Mouse (Mus musculus) MEL (cell line): ENCODE measurements around the gene Wdr82. TPM values are rescaled to one million over a fixed set of nuclear protein-coding genes. Genes with fewer than 3 reads are reported as not detected.
A peak's percentile ranks its signal among the peaks of the same experiment; 100 is the strongest.

Experiments
- DNase-seq: peaks from one replicate; pipeline ENCODE4 v3.0.0; 2011; ENCODE audit warnings: low read depth, low spot score
- H3K27ac ChIP-seq: 2 replicates; pipeline ENCODE4 v1.5.1; 2012; ENCODE audit warnings: low read depth, mild to moderate bottlenecking, control low read depth, low read length, moderate library complexity; ENCODE audit not compliant: control insufficient read depth
- H3K27me3 ChIP-seq, 2 experiments: fragments of 150-350 bp in 1 of 2; sonication (generic) in 1 of 2; 2 replicates each; pipeline ENCODE4 v1.6.1; 2012; ENCODE audit warnings: low read length in 2 of 2, mild to moderate bottlenecking in 2 of 2, improper control_type of control experiment in 1 of 2, moderate library complexity in 1 of 2; ENCODE audit not compliant: insufficient read depth in 2 of 2, control insufficient read depth in 1 of 2
- H3K36me3 ChIP-seq, 2 experiments: 2 replicates each; pipeline ENCODE4 v1.6.1; 2012 to 2014; ENCODE audit warnings: low read length in 2 of 2, improper control_type of control experiment in 1 of 2, inconsistent platforms in 1 of 2, mild to moderate bottlenecking in 1 of 2; ENCODE audit not compliant: insufficient read depth in 2 of 2, control insufficient read depth in 1 of 2
- H3K4me1 ChIP-seq, 2 experiments: fragments of 150-350 bp in 1 of 2; sonication (generic) in 1 of 2; 2 replicates each; pipeline ENCODE4 v1.6.1; 2012; ENCODE audit warnings: low read length in 2 of 2, improper control_type of control experiment in 1 of 2, mild to moderate bottlenecking in 1 of 2; ENCODE audit not compliant: insufficient read depth in 2 of 2, control insufficient read depth in 1 of 2
- H3K4me3 ChIP-seq, 2 experiments: fragments of 150-350 bp in 1 of 2; sonication (generic) in 1 of 2; 2 replicates each; pipeline ENCODE4 v1.5.1; 2012; ENCODE audit warnings: low read depth in 2 of 2, low read length in 2 of 2, mild to moderate bottlenecking in 2 of 2, moderate library complexity in 2 of 2, control low read depth in 1 of 2, improper control_type of control experiment in 1 of 2; ENCODE audit not compliant: control insufficient read depth in 1 of 2, insufficient read depth in 1 of 2
- H3K79me2 ChIP-seq: 2 replicates; pipeline ENCODE4 v1.6.1; 2012; ENCODE audit warnings: mild to moderate bottlenecking, low read length, moderate library complexity; ENCODE audit not compliant: control insufficient read depth, poor library complexity, insufficient read depth
- H3K9ac ChIP-seq: 2 replicates; pipeline ENCODE4 v1.6.1; 2012; ENCODE audit warnings: low read depth, mild to moderate bottlenecking, control low read depth, low read length, moderate library complexity; ENCODE audit not compliant: control insufficient read depth, poor library complexity, severe bottlenecking
- H3K9me3 ChIP-seq: fragments of 150-350 bp; sonication (generic); replicated peaks from 2 replicates; pipeline ENCODE4 v1.6.1; 2012; ENCODE audit warnings: mild to moderate bottlenecking, low read length, improper control_type of control experiment, moderate library complexity; ENCODE audit not compliant: insufficient read depth
- CHD2 ChIP-seq: IDR thresholded peaks from 2 replicates; pipeline ENCODE4 v1.6.1; 2011; ENCODE audit warnings: low read length, improper control_type of control experiment
- CTCF ChIP-seq, 3 experiments: IDR thresholded peaks in 2 of 3; conservative IDR thresholded peaks in 1 of 3; 2 replicates each; pipeline ENCODE4 v1.5.1; 2011 to 2012; ENCODE audit warnings: low read length in 3 of 3, low read depth in 2 of 3, mild to moderate bottlenecking in 2 of 3, improper control_type of control experiment in 1 of 3, inconsistent platforms in 1 of 3, mixed read lengths in 1 of 3, moderate library complexity in 1 of 3; ENCODE audit not compliant: control insufficient read depth in 1 of 3, insufficient read depth in 1 of 3, poor library complexity in 1 of 3, severe bottlenecking in 1 of 3
- GABPA ChIP-seq: IDR thresholded peaks from 2 replicates; pipeline ENCODE4 v1.6.1; 2012; ENCODE audit warnings: low read depth, mild to moderate bottlenecking, inconsistent platforms, low read length, improper control_type of control experiment, moderate library complexity
- JUND ChIP-seq: IDR thresholded peaks from 2 replicates; pipeline ENCODE4 v1.6.1; 2011; ENCODE audit warnings: low read depth, mild to moderate bottlenecking, improper control_type of control experiment, low read length
- MAFK ChIP-seq: IDR thresholded peaks from 2 replicates; pipeline ENCODE4 v1.6.1; 2011; ENCODE audit warnings: low read depth, mild to moderate bottlenecking, low read length, improper control_type of control experiment, borderline replicate concordance
- MAX ChIP-seq: IDR thresholded peaks from 2 replicates; pipeline ENCODE4 v1.6.1; 2011; ENCODE audit warnings: low read length, improper control_type of control experiment
- MAZ ChIP-seq: IDR thresholded peaks from 2 replicates; pipeline ENCODE4 v1.6.1; 2012; ENCODE audit warnings: low read depth, mild to moderate bottlenecking, inconsistent platforms, low read length, improper control_type of control experiment
- MEF2A ChIP-seq: IDR thresholded peaks from 2 replicates; pipeline ENCODE4 v1.6.1; 2014; ENCODE audit warnings: low read depth, mild to moderate bottlenecking, inconsistent platforms, low read length, improper control_type of control experiment; ENCODE audit not compliant: poor library complexity, insufficient replicate concordance, severe bottlenecking; ENCODE audit errors: extremely low read depth
- MYB ChIP-seq: IDR thresholded peaks from 2 replicates; pipeline ENCODE4 v1.6.1; 2011; ENCODE audit warnings: mild to moderate bottlenecking, low read depth, low read length, improper control_type of control experiment
- RAD21 ChIP-seq: IDR thresholded peaks from 2 replicates; pipeline ENCODE4 v1.6.1; 2011; ENCODE audit warnings: mild to moderate bottlenecking, low read depth, low read length, improper control_type of control experiment
- RCOR1 ChIP-seq: IDR thresholded peaks from 2 replicates; pipeline ENCODE4 v1.6.1; 2012; ENCODE audit warnings: low read depth, mild to moderate bottlenecking, inconsistent platforms, low read length, improper control_type of control experiment
- SIN3A ChIP-seq: IDR thresholded peaks from 2 replicates; pipeline ENCODE4 v1.6.1; 2012; ENCODE audit warnings: low read length, improper control_type of control experiment, inconsistent platforms
- SMC3 ChIP-seq: IDR thresholded peaks from 2 replicates; pipeline ENCODE4 v1.6.1; 2011; ENCODE audit warnings: low read depth, low read length, improper control_type of control experiment
- TAL1 ChIP-seq: IDR thresholded peaks from 2 replicates; pipeline ENCODE4 v1.6.1; 2012; ENCODE audit warnings: mild to moderate bottlenecking, inconsistent platforms, low read length, moderate library complexity, mixed read lengths
- TBP ChIP-seq: IDR thresholded peaks from 2 replicates; pipeline ENCODE4 v1.8.0; 2011; ENCODE audit warnings: low read depth, low read length, improper control_type of control experiment
- UBTF ChIP-seq: IDR thresholded peaks from 2 replicates; pipeline ENCODE4 v1.6.1; 2012; ENCODE audit warnings: low read depth, mild to moderate bottlenecking, inconsistent platforms, low read length, improper control_type of control experiment, moderate library complexity, borderline replicate concordance; ENCODE audit not compliant: insufficient read depth
- ZKSCAN1 ChIP-seq: IDR thresholded peaks from 2 replicates; pipeline ENCODE4 v1.6.1; 2012; ENCODE audit warnings: low read depth, mild to moderate bottlenecking, inconsistent platforms, low read length, improper control_type of control experiment, moderate library complexity
- ZMIZ1 ChIP-seq: IDR thresholded peaks from 2 replicates; pipeline ENCODE4 v1.6.1; 2012; ENCODE audit warnings: low read depth, mild to moderate bottlenecking, inconsistent platforms, low read length, improper control_type of control experiment, moderate library complexity
- ZNF384 ChIP-seq: IDR thresholded peaks from 2 replicates; pipeline ENCODE4 v1.6.1; 2012; ENCODE audit warnings: low read depth, mild to moderate bottlenecking, inconsistent platforms, low read length, improper control_type of control experiment
- polyA plus RNA-seq, 2 experiments: library from polyadenylated mRNA; stranded (reverse) in 1 of 2; unstranded in 1 of 2; fragments of >175 nt in 1 of 2; fragments of >200 nt in 1 of 2; gene quantifications; 2 replicates each; pipeline versions ENCODE4 v1.2.1 to v1.2.4; 2012; ENCODE audit warnings: low replicate concordance in 2 of 2, low read depth in 1 of 2; ENCODE audit not compliant: insufficient read length in 2 of 2, insufficient read depth in 1 of 2, missing spikeins in 1 of 2
- total RNA-seq: library from RNA; depleted of rRNA; stranded (reverse); fragments of 300-350 nt; gene quantifications from 2 replicates; pipeline ENCODE4 v1.2.3, GENCODE M21; 2012

Gene Wdr82
- total and polyA plus RNA-seq, 3 experiments = 41.7 to 108 (median 72.2) TPM

GRCm38 (mm10) chr9:106230734-106231106 lies 60.0 kb downstream of the Wdr82 start:
- Histone ChIP-seq H3K27ac (no peak overlapping the region), H3K4me1 (peaks cover 0 to 7% of the 10 kb centered on the region in 2 experiments; a peak in 1 of 4 replicates), H3K27me3 (no peaks in the 10 kb centered on the region), H3K36me3 (no peaks in the 10 kb centered on the region; a peak in 1 of 4 replicates), H3K9me3 (no peaks in the 10 kb centered on the region), H3K9ac (no peak overlapping the region), H3K4me3 (no peak overlapping the region), H3K79me2 (no peaks in the 10 kb centered on the region)
- TF ChIP-seq CTCF (IDR thresholded peaks at IDR 0.05 in 2 of 3, conservative IDR thresholded peaks at IDR 0.05 in 1 of 3; ENCODE audit: control insufficient read depth in 1 of 3, insufficient read depth in 1 of 3, low read depth in 2 of 3, low read length in 3 of 3, poor library complexity in 1 of 3, severe bottlenecking in 1 of 3) = peak in 2 of 3 experiments; percentile 40 to 44; a peak in 4 of 6 replicates
- no peak for TF ChIP-seq TAL1
- TF ChIP-seq GABPA = no peak
- TF ChIP-seq RAD21 = peak; percentile 10; the same call in 1 of the 2 replicates
- DNase-seq = peak; percentile 42

- Histone ChIP-seq H3K36me3 (no peaks in the 10 kb centered on the region; a peak in 1 of 4 replicates), H3K27ac (no peak overlapping the region), H3K9ac (no peak overlapping the region), H3K79me2 (no peaks in the 10 kb centered on the region), H3K9me3 (no peaks in the 10 kb centered on the region), H3K4me3 (no peak overlapping the region), H3K4me1 (peaks cover 0 to 7% of the 10 kb centered on the region in 2 experiments; a peak in 1 of 4 replicates), H3K27me3 (no peaks in the 10 kb centered on the region)
- DNase-seq = no peak
- TF ChIP-seq MEF2A (no peak), MAZ (no peak), TAL1 (no peak), SIN3A (no peak), MAFK (no peak), MAX (no peak), ZMIZ1 (no peak), SMC3 (no peak), JUND (no peak), UBTF (no peak), RCOR1 (no peak), GABPA (no peak), CHD2 (no peak), MYB (no peak), ZNF384 (no peak), ZKSCAN1 (no peak), TBP (no peak)
Observed at GRCm38 (mm10) chr9:106231220-106231619, 60.5 kb downstream of the Wdr82 start.
